19 mouse cellular contexts compared by ENCODE assay signal in the genomic region with DNA sequence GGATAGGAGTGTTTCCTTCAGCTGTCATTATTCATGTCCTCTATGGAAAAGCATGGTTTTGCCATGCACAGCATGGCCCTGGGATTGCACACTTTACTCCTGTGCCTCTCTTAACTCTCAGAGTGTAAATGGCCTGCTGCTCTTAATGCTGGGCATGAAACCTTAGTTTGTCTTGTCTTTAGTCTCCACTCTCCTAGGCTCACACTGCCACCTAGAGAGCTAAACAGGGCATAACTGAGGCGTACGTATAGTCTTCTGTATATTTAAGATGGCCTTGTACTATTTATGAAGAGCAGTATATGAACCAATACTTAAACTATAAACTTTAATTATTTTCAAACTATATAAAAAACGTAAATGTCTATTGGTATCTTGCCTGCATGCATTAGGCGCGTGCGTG.
DNase-seq lines count a peak whose midpoint lies in the region; ATAC-seq and TF ChIP-seq lines count a peak whose summit lies in the region.
"Had no signal": no experiment of that assay in that cellular context is flagged by ENCODE, and none has a peak within 500 bp of the region (broad histone marks: within the 10 kb centered on the region; RNA-seq: fewer than 3 reads in every experiment).

No protein-coding gene starts in this region.

- H3K4me3 ChIP-seq in liver, postnatal 0 days (ENCODE audit: low read depth, low read length), result no peak overlapping the region
- H3K4me3 ChIP-seq in liver, embryonic 11.5 days (ENCODE audit: low read depth, low read length), result no peak overlapping the region
- no peak overlapping the region for H3K4me3 ChIP-seq in CH12.LX (replicated peaks in 1 of 3; ENCODE audit: low read depth in 2 of 3, low read length in 2 of 3, poor library complexity in 1 of 3)
- no peak overlapping the region for H3K4me3 ChIP-seq in forebrain, embryonic 15.5 days
- H3K4me3 ChIP-seq: embryonic facial prominence, embryonic 13.5 days; forebrain, embryonic 10.5 days; gastrocnemius, adult 2 months; heart, embryonic 10.5 days; hindbrain, embryonic 10.5 days; liver, embryonic 12.5 days; neural tube, embryonic 12.5 days had no signal

- peak; percentile 48 for TF ChIP-seq CTCF in liver, postnatal 0 days (IDR thresholded peaks at IDR 0.05; ENCODE audit: low read depth)
- TF ChIP-seq CTCF in CH12.LX (conservative IDR thresholded peaks at IDR 0.05 in 1 of 2, IDR thresholded peaks at IDR 0.05 in 1 of 2; ENCODE audit: low read depth in 2 of 2, low read length in 2 of 2), result peak in 1 of 2 experiments; percentile 68; a peak in 2 of 4 replicates

- H3K4me1 ChIP-seq in liver, postnatal 0 days (ENCODE audit: insufficient read depth), result no peaks in the 10 kb centered on the region
- no peaks in the 10 kb centered on the region for H3K4me1 ChIP-seq in liver, embryonic 11.5 days (replicated peaks; ENCODE audit: control insufficient read depth, insufficient read depth, low read length)
- no peaks in the 10 kb centered on the region for H3K4me1 ChIP-seq in CH12.LX (ENCODE audit: control insufficient read depth in 1 of 2, insufficient read depth in 2 of 2)
- no peaks in the 10 kb centered on the region for H3K4me1 ChIP-seq in forebrain, embryonic 15.5 days
- H3K4me1 ChIP-seq: forebrain, embryonic 10.5 days; hindbrain, embryonic 10.5 days; liver, embryonic 12.5 days; neural tube, embryonic 12.5 days had no signal

- peak; percentile 52 for DNase-seq in heart, adult 11 months
- DNase-seq in heart, postnatal 14 days, result no peak
- no peak for DNase-seq in liver, postnatal 0 days
- DNase-seq in liver, embryonic 11.5 days (ENCODE audit: low spot score), result no peak
- DNase-seq in CH12.LX (ENCODE audit: extremely low read depth), result no peak
- DNase-seq in frontal cortex, postnatal 10 days (ENCODE audit: low spot score in 2 of 2), result no peak
- DNase-seq: cerebellum, adult 9-10 months; gastrocnemius, adult 2 months; kidney, adult 8-10 months; lung, postnatal 36 days had no signal

- H3K4me2 ChIP-seq in liver, postnatal 0 days (ENCODE audit: low read depth, low read length), result no peak overlapping the region
- no peak overlapping the region for H3K4me2 ChIP-seq in liver, embryonic 11.5 days
- H3K4me2 ChIP-seq in CH12.LX (ENCODE audit: insufficient read depth, low read depth, poor library complexity, severe bottlenecking), result no peak overlapping the region
- H3K4me2 ChIP-seq in forebrain, embryonic 15.5 days (replicated peaks), result no peak overlapping the region
- H3K4me2 ChIP-seq: embryonic facial prominence, embryonic 13.5 days; liver, embryonic 12.5 days; neural tube, embryonic 12.5 days had no signal

- no peaks in the 10 kb centered on the region for H3K79me2 ChIP-seq in CH12.LX (replicated peaks; ENCODE audit: control insufficient read depth, extremely low read depth, insufficient read depth, poor library complexity, severe bottlenecking)

- no peak for TF ChIP-seq EP300 in liver, postnatal 0 days (IDR thresholded peaks at IDR 0.05; ENCODE audit: low read depth)
- TF ChIP-seq EP300 in CH12.LX (IDR thresholded peaks at IDR 0.05; ENCODE audit: low read length), result no peak

- TF ChIP-seq POLR2A in CH12.LX (IDR thresholded peaks at IDR 0.05; ENCODE audit: low read depth, low read length), result no peak

- no peaks in the 10 kb centered on the region for H3K36me3 ChIP-seq in liver, postnatal 0 days (replicated peaks; ENCODE audit: insufficient read depth, low read length)
- H3K36me3 ChIP-seq in liver, embryonic 11.5 days (ENCODE audit: control insufficient read depth, insufficient read depth, low read length), result no peaks in the 10 kb centered on the region
- no peaks in the 10 kb centered on the region for H3K36me3 ChIP-seq in CH12.LX (replicated peaks in 1 of 2; ENCODE audit: control insufficient read depth in 1 of 2, insufficient read depth in 1 of 2, low read length in 1 of 2)
- no peaks in the 10 kb centered on the region for H3K36me3 ChIP-seq in forebrain, embryonic 15.5 days
- H3K36me3 ChIP-seq: embryonic facial prominence, embryonic 13.5 days; forebrain, embryonic 10.5 days; heart, embryonic 10.5 days; hindbrain, embryonic 10.5 days; liver, embryonic 12.5 days; neural tube, embryonic 12.5 days had no signal

- no peak overlapping the region for H3K27ac ChIP-seq in liver, postnatal 0 days (ENCODE audit: low read depth)
- no peak overlapping the region for H3K27ac ChIP-seq in liver, embryonic 11.5 days (ENCODE audit: low read depth, low read length)
- no peak overlapping the region for H3K27ac ChIP-seq in CH12.LX (ENCODE audit: insufficient read depth, low read depth)
- H3K27ac ChIP-seq in forebrain, embryonic 15.5 days (replicated peaks), result no peak overlapping the region
- H3K27ac ChIP-seq: embryonic facial prominence, embryonic 13.5 days; forebrain, embryonic 10.5 days; gastrocnemius, adult 2 months; heart, embryonic 10.5 days; hindbrain, embryonic 10.5 days; liver, embryonic 12.5 days; neural tube, embryonic 12.5 days had no signal

- in situ Hi-C loops in CH12.LX (cut with MboI; ENCODE audit: low pct_ligation_motif_present, low pct_unique_long_range_greater_than_20kb, low sequenced_read_pairs), result loop anchor here (10.0 kb wide), 1 partner anchor 137 kb away; no protein-coding TSS in a partner anchor

- H3K9ac ChIP-seq in liver, postnatal 0 days (replicated peaks), result no peak overlapping the region
- H3K9ac ChIP-seq in liver, embryonic 11.5 days (ENCODE audit: low read depth, low read length), result no peak overlapping the region
- no peak overlapping the region for H3K9ac ChIP-seq in CH12.LX (ENCODE audit: insufficient read depth, low read depth)
- H3K9ac ChIP-seq in forebrain, embryonic 15.5 days (replicated peaks), result no peak overlapping the region
- H3K9ac ChIP-seq: embryonic facial prominence, embryonic 13.5 days; liver, embryonic 12.5 days; neural tube, embryonic 12.5 days had no signal

- TF ChIP-seq RAD21 in CH12.LX (IDR thresholded peaks at IDR 0.05; ENCODE audit: low read depth, low read length), result peak; percentile 63

- H3K27me3 ChIP-seq in liver, postnatal 0 days (ENCODE audit: insufficient read depth, low read length), result no peaks in the 10 kb centered on the region
- H3K27me3 ChIP-seq in liver, embryonic 11.5 days (replicated peaks; ENCODE audit: control insufficient read depth, insufficient read depth, low read length), result no peaks in the 10 kb centered on the region
- no peaks in the 10 kb centered on the region for H3K27me3 ChIP-seq in CH12.LX (replicated peaks)
- H3K27me3 ChIP-seq in forebrain, embryonic 15.5 days, result no peaks in the 10 kb centered on the region
- H3K27me3 ChIP-seq: embryonic facial prominence, embryonic 13.5 days; liver, embryonic 12.5 days; neural tube, embryonic 12.5 days had no signal

- intact Hi-C loops in heart, postnatal 14 days (cut with DNase I), result no loop called here

- 82% methylated on average over 6 of the region's 6 CpGs for WGBS in liver, postnatal 0 days (ENCODE audit: insufficient replicate concordance)
- 83% methylated on average over 6 of the region's 6 CpGs for WGBS in liver, embryonic 11.5 days
- WGBS in forebrain, embryonic 15.5 days, result 92% methylated on average over 6 of the region's 6 CpGs

- dilution Hi-C loops in CH12.LX (cut with MboI; ENCODE audit: extremely low pct_ligation_motif_present, extremely low pct_unique_long_range_greater_than_20kb, low sequenced_read_pairs), result no loop called here

- no peaks in the 10 kb centered on the region for H3K9me3 ChIP-seq in liver, postnatal 0 days (ENCODE audit: low read length)
- no peaks in the 10 kb centered on the region for H3K9me3 ChIP-seq in liver, embryonic 11.5 days (ENCODE audit: control insufficient read depth, low read length)
- H3K9me3 ChIP-seq in CH12.LX (replicated peaks; ENCODE audit: low read length), result no peaks in the 10 kb centered on the region
- H3K9me3 ChIP-seq in forebrain, embryonic 15.5 days, result no peaks in the 10 kb centered on the region
- H3K9me3 ChIP-seq: forebrain, embryonic 10.5 days; heart, embryonic 10.5 days; hindbrain, embryonic 10.5 days; liver, embryonic 12.5 days; neural tube, embryonic 12.5 days had no signal

- ATAC-seq in liver, postnatal 0 days, result no peak
- ATAC-seq in liver, embryonic 11.5 days (replicated peaks; ENCODE audit: low FRiP score), result no peak
- ATAC-seq in granulocyte monocyte progenitor cell, adult 5-6 weeks (replicated peaks; ENCODE audit: poor library complexity, severe bottlenecking), result 0 out of 2 replicates have a peak, but pooled peaks have one; percentile 27
- no peak for ATAC-seq in forebrain, embryonic 15.5 days (replicated peaks)
- ATAC-seq: liver, embryonic 12.5 days; midbrain, embryonic 16.5 days had no signal

TF ChIP-seq in CH12.LX, 34 proteins besides CTCF, POLR2A, EP300 and RAD21:
- TF ChIP-seq IRF4 (IDR thresholded peaks at IDR 0.05; ENCODE audit: low read depth, low read length) (no peak), SMC3 (IDR thresholded peaks at IDR 0.05; ENCODE audit: low read depth, low read length) (peak; percentile 22; the same call in 1 of the 2 replicates)
